Mouse (Mus musculus) liver, adult 2 months (tissue): Measurements from ENCODE around the gene Rpl19.

Experiments
- CTCF ChIP-seq: fragments of 200-500 bp; IDR thresholded peaks from 2 replicates; pipeline ENCODE4 v1.5.1; 2011; ENCODE audit warnings: low read depth, low read length, control low read depth
- POLR2A ChIP-seq: fragments of 200-500 bp; IDR thresholded peaks from 2 replicates; pipeline ENCODE4 v1.6.1; 2011; ENCODE audit warnings: low read length, control low read depth; ENCODE audit not compliant: insufficient read depth; ENCODE audit errors: extremely low read depth

DNA sequence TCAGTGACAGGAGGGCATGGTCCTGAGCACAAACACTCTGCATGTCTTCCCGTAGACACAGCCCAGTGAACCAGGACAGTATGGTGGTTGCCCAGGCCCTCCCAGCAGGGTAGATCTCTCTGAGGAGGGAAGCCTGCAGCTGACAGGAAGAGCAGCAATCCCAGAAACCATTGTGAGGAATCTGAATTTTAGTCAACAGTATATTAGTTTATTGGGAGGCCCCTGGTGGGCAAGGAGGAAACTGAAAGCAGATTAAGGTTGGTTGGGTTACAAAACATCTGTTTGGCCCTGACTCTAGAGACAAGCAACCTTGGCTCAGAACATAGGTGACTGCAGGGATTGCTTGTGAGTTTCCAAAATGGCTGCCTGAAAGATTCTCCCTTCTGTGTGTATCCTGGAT, 42.5 kb upstream of the Rpl19 start:
- TF ChIP-seq CTCF (no peak), POLR2A (no peak)
